Mouse (Mus musculus) gastrocnemius, postnatal 36 days (tissue): ENCODE results near the gene Rnf217. TPM values are rescaled to one million over a fixed set of nuclear protein-coding genes. Genes with fewer than 3 reads are reported as not detected.

Experiments
- DNase-seq, 2 experiments: peaks; one replicate each; pipeline ENCODE4 v3.0.0; 2022
- intact Hi-C: fragments of 180-260 bp; cut with DNase I; formaldehyde crosslinking; loops from one replicate; pipeline ENCODE4 v1.15.1; 2025
- long read RNA-seq, 2 experiments: library from polyadenylated mRNA; stranded (forward); transcript quantifications; one replicate each; pipeline ENCODE4 v2.0.0; 2021
- total RNA-seq, 2 experiments: library from RNA; stranded (reverse); gene quantifications; 2 replicates each; pipeline ENCODE4 v1.2.3; 2021

The Rnf217 gene
- 1 to 10 TPM; 6.4 to 7.7 TPM for total RNA-seq
- long read RNA-seq, experiment 1, full-length matches to known transcripts = 6 of 12 reads
- long read RNA-seq, experiment 1, partial matches to known transcripts = 1 of 12 reads
- long read RNA-seq, experiment 1, other reads (novel, unspliced or antisense) = 5 of 12 reads
- long read RNA-seq, experiment 2, full-length matches to known transcripts = 16 of 23 reads
- long read RNA-seq, experiment 2, partial matches to known transcripts = 0 of 23 reads
- long read RNA-seq, experiment 2, other reads (novel, unspliced or antisense) = 7 of 23 reads

- intact Hi-C loops = loop anchor here (5.0 to 10.0 kb wide), 2 partner anchors 72 to 285 kb away; no protein-coding TSS in a partner anchor
- DNase-seq = peak; percentile 26 to 59
Observed at GRCm38 (mm10) chr10:31609066-31609961, at the start of gene Rnf217. TSS of gene Rnf217 (minus strand) at chr10:31609184.

GRCm38 (mm10) chr10:31647270-31647669 lies 38.3 kb upstream of the Rnf217 start:
- no peak for DNase-seq
- intact Hi-C loops = no loop called here

- DNase-seq = no peak
Observed at GRCm38 (mm10) chr10:31646083-31646482, 37.1 kb upstream of the Rnf217 start.

GRCm38 (mm10) chr10:31635098-31635497 lies 26.1 kb upstream of the Rnf217 start:
- intact Hi-C loops = no loop called here
- no peak for DNase-seq

More at GRCm38 (mm10) chr10:31646083-31646482, 37.1 kb upstream of the Rnf217 start:
- intact Hi-C loops = no loop called here

GRCm38 (mm10) chr10:31632005-31632404 lies 23.0 kb upstream of the Rnf217 start:
- intact Hi-C loops = no loop called here

GRCm38 (mm10) chr10:31615355-31615754 lies 6.4 kb upstream of the Rnf217 start:
- no peak for DNase-seq
- intact Hi-C loops = no loop called here

More at GRCm38 (mm10) chr10:31632005-31632404, 23.0 kb upstream of the Rnf217 start:
- no peak for DNase-seq

- intact Hi-C loops = no loop called here
- no peak for DNase-seq
Observed at GRCm38 (mm10) chr10:31614111-31614510, 5.1 kb upstream of the Rnf217 start.

- DNase-seq = peak in 1 of 2 experiments; percentile 4
- intact Hi-C loops = loop anchor here (5.0 to 10.0 kb wide), 2 partner anchors 71 to 284 kb away; no protein-coding TSS in a partner anchor
Observed at GRCm38 (mm10) chr10:31608441-31609065, 431 bp downstream of the Rnf217 start.

- intact Hi-C loops = loop anchor here (5.0 to 10.0 kb wide), 2 partner anchors 70 to 282 kb away; no protein-coding TSS in a partner anchor
- peak in 1 of 2 experiments; percentile 15 for DNase-seq
Observed at GRCm38 (mm10) chr10:31606981-31607867, 1.8 kb downstream of the Rnf217 start.

- intact Hi-C loops = loop anchor here (10.0 kb wide), 1 partner anchor 279 kb away; no protein-coding TSS in a partner anchor
- DNase-seq = no peak
Observed at GRCm38 (mm10) chr10:31603855-31604254, 5.1 kb downstream of the Rnf217 start.

- DNase-seq = no peak
- intact Hi-C loops = loop anchor here (10.0 kb wide), 1 partner anchor 275 kb away; no protein-coding TSS in a partner anchor
Observed at GRCm38 (mm10) chr10:31600116-31600515, 8.9 kb downstream of the Rnf217 start.

GRCm38 (mm10) chr10:31597886-31598285 lies 11.1 kb downstream of the Rnf217 start:
- DNase-seq = no peak
- intact Hi-C loops = no loop called here

GRCm38 (mm10) chr10:31596804-31597203 lies 12.2 kb downstream of the Rnf217 start:
- DNase-seq = peak in 1 of 2 experiments; percentile 10
- intact Hi-C loops = no loop called here

- intact Hi-C loops = no loop called here
- no peak for DNase-seq
Observed at GRCm38 (mm10) chr10:31595326-31595725, 13.7 kb downstream of the Rnf217 start.

GRCm38 (mm10) chr10:31592741-31593524 lies 16.1 kb downstream of the Rnf217 start:
- intact Hi-C loops = no loop called here
- DNase-seq = no peak

- no peak for DNase-seq
- intact Hi-C loops = no loop called here
Observed at GRCm38 (mm10) chr10:31592095-31592740, 16.8 kb downstream of the Rnf217 start.

GRCm38 (mm10) chr10:31580722-31581121 lies 28.3 kb downstream of the Rnf217 start:
- no peak for DNase-seq
- intact Hi-C loops = no loop called here

GRCm38 (mm10) chr10:31580073-31580472 lies 28.9 kb downstream of the Rnf217 start:
- intact Hi-C loops = no loop called here
- DNase-seq = no peak
